Mouse (Mus musculus): Measurements from ENCODE around the gene Olfr152.

- no peak for TF ChIP-seq POLR2A (IDR thresholded peaks at IDR 0.05; ENCODE audit: low read depth, low read length)
- TF ChIP-seq CTCF (IDR thresholded peaks at IDR 0.05; ENCODE audit: extremely low read depth, insufficient read depth, insufficient read length, insufficient replicate concordance), result no peak
These were observed at the start of gene Olfr152 for GRCm38 (mm10) chr2:87779183-87779582.

Data from spleen, adult 2 months (tissue).